ENCODE assay signal across 27 mouse cellular contexts in genomic region chr15:80342394-80342793, GRCm38 (mm10). TPM values are rescaled to one million over a fixed set of nuclear protein-coding genes. Genes with fewer than 3 reads are reported as not detected.
DNase-seq lines count a peak whose midpoint lies in the region; ATAC-seq and TF ChIP-seq lines count a peak whose summit lies in the region.
"Had no signal": no experiment of that assay in that cellular context is flagged by ENCODE, and none has a peak within 500 bp of the region (broad histone marks: within the 10 kb centered on the region; RNA-seq: fewer than 3 reads in every experiment).

No protein-coding gene starts in this region.

- H3K27me3 ChIP-seq in liver, adult 2 months (ENCODE audit: control insufficient read depth, insufficient read depth, low read length), result no peaks in the 10 kb centered on the region
- H3K27me3 ChIP-seq in liver, postnatal 0 days (ENCODE audit: insufficient read depth, low read length), result no peaks in the 10 kb centered on the region
- H3K27me3 ChIP-seq: embryonic facial prominence, embryonic 12.5 days; hindbrain, embryonic 15.5 days; limb, embryonic 13.5 days; midbrain, embryonic 13.5 days; neural tube, embryonic 15.5 days; stomach, embryonic 15.5 days had no signal

- no peak for TF ChIP-seq CTCF in liver, adult 2 months (IDR thresholded peaks at IDR 0.05; ENCODE audit: low read depth, low read length)
- no peak for TF ChIP-seq CTCF in liver, postnatal 0 days (IDR thresholded peaks at IDR 0.05; ENCODE audit: low read depth)

- no peaks in the 10 kb centered on the region for H3K79me2 ChIP-seq in liver, adult 2 months (ENCODE audit: control insufficient read depth, insufficient read depth, low read length)

- peak; percentile 75 for DNase-seq in cerebellum, adult 11-12 months
- DNase-seq in kidney, adult 11 months, result peak; percentile 5
- DNase-seq in kidney, postnatal 4 days, result no peak
- peak; percentile 9 for DNase-seq in liver, adult 2 months (ENCODE audit: extremely low read depth, low read depth, low spot score)
- no peak for DNase-seq in liver, postnatal 0 days
- peak; percentile 10 for DNase-seq in adipocyte (ENCODE audit: low spot score)
- DNase-seq in B cell, adult 2 months, result no peak
- DNase-seq: embryo, embryonic 11 days; gastrocnemius, postnatal 14 days; lung, adult 2 months; right cerebral cortex, postnatal 14 days had no signal

- H3K27ac ChIP-seq in liver, adult 2 months (replicated peaks; ENCODE audit: insufficient read depth, low read depth, low read length), result no peak overlapping the region
- H3K27ac ChIP-seq in liver, postnatal 0 days (ENCODE audit: low read depth), result no peak overlapping the region
- H3K27ac ChIP-seq: embryonic facial prominence, embryonic 12.5 days; hindbrain, embryonic 15.5 days; limb, embryonic 13.5 days; liver, embryonic 12.5 days; macrophage; midbrain, embryonic 13.5 days; neural tube, embryonic 15.5 days; stomach, embryonic 15.5 days had no signal

- TF ChIP-seq EP300 in liver, postnatal 0 days (IDR thresholded peaks at IDR 0.05; ENCODE audit: low read depth), result no peak

- no peaks in the 10 kb centered on the region for H3K36me3 ChIP-seq in liver, adult 2 months (ENCODE audit: control insufficient read depth, insufficient read depth, low read length)
- no peaks in the 10 kb centered on the region for H3K36me3 ChIP-seq in liver, postnatal 0 days (replicated peaks; ENCODE audit: insufficient read depth, low read length)
- H3K36me3 ChIP-seq: embryonic facial prominence, embryonic 12.5 days; G1E; hindbrain, embryonic 10.5 days; hindbrain, embryonic 15.5 days; limb, embryonic 13.5 days; liver, embryonic 12.5 days; midbrain, embryonic 13.5 days; neural tube, embryonic 15.5 days; stomach, embryonic 15.5 days had no signal

- H3K4me2 ChIP-seq in liver, postnatal 0 days (ENCODE audit: low read depth, low read length), result no peak overlapping the region
- H3K4me2 ChIP-seq: embryonic facial prominence, embryonic 12.5 days; hindbrain, embryonic 15.5 days; limb, embryonic 13.5 days; liver, embryonic 12.5 days; midbrain, embryonic 13.5 days; neural tube, embryonic 15.5 days; stomach, embryonic 15.5 days had no signal

- no peak overlapping the region for H3K4me3 ChIP-seq in liver, adult 2 months (ENCODE audit: insufficient read depth, low read depth, low read length)
- no peak overlapping the region for H3K4me3 ChIP-seq in liver, postnatal 0 days (ENCODE audit: low read depth, low read length)
- H3K4me3 ChIP-seq: embryonic facial prominence, embryonic 12.5 days; hindbrain, embryonic 10.5 days; hindbrain, embryonic 15.5 days; limb, embryonic 13.5 days; liver, embryonic 12.5 days; midbrain, embryonic 13.5 days; neural tube, embryonic 15.5 days; stomach, embryonic 15.5 days had no signal

- no peak for ATAC-seq in cerebellum, adult (ENCODE audit: insufficient number of reproducible peaks, low FRiP score, low TSS enrichment)
- ATAC-seq in liver, postnatal 0 days, result no peak
- ATAC-seq: forebrain, embryonic 14.5 days; inflammation-experienced regulatory T-cells, adult 6 months; liver, embryonic 12.5 days; midbrain, embryonic 13.5 days had no signal

- no peak for TF ChIP-seq POLR2A in liver, adult 2 months (IDR thresholded peaks at IDR 0.05; ENCODE audit: extremely low read depth, insufficient read depth, low read length)

- 65% methylated on average over 4 of the region's 4 CpGs for WGBS in liver, adult 2 months
- WGBS in liver, postnatal 0 days (ENCODE audit: insufficient replicate concordance), result 52% methylated on average over 4 of the region's 4 CpGs

- H3K9me3 ChIP-seq in liver, postnatal 0 days (ENCODE audit: low read length), result no peaks in the 10 kb centered on the region
- H3K9me3 ChIP-seq: embryonic facial prominence, embryonic 12.5 days; G1E; hindbrain, embryonic 10.5 days; hindbrain, embryonic 15.5 days; limb, embryonic 13.5 days; liver, embryonic 12.5 days; midbrain, embryonic 13.5 days; neural tube, embryonic 15.5 days; stomach, embryonic 15.5 days had no signal

- no peaks in the 10 kb centered on the region; the same call in 1 of the 2 replicates for H3K4me1 ChIP-seq in liver, adult 2 months (ENCODE audit: control insufficient read depth, insufficient read depth, low read length)
- H3K4me1 ChIP-seq in liver, postnatal 0 days (ENCODE audit: insufficient read depth), result no peaks in the 10 kb centered on the region
- H3K4me1 ChIP-seq: embryonic facial prominence, embryonic 12.5 days; liver, embryonic 12.5 days; stomach, embryonic 15.5 days had no signal

- H3K9ac ChIP-seq in liver, adult 2 months (ENCODE audit: low read depth, low read length), result no peak overlapping the region
- no peak overlapping the region for H3K9ac ChIP-seq in liver, postnatal 0 days (replicated peaks)
- H3K9ac ChIP-seq: embryonic facial prominence, embryonic 12.5 days; hindbrain, embryonic 15.5 days; limb, embryonic 13.5 days; liver, embryonic 12.5 days; midbrain, embryonic 13.5 days; neural tube, embryonic 15.5 days; stomach, embryonic 15.5 days had no signal

RNA-seq across cellular contexts. Expression of gene Cacna1i, which starts 55.4 kb away (rescaled TPM):
- total RNA-seq in liver, adult 2 months (2014; rRNA removed), result under 0.01 and 0.13 TPM in 2 replicates
- 0.02 and 0.09 TPM in 2 replicates for polyA plus RNA-seq in liver, adult 2 months (2012; rRNA removed)
- polyA plus RNA-seq in liver, postnatal 0 days (2015; fragmentation: Nextera tagmentation; extraction: Ambion mirVana), result not detected in 2 replicates
- total RNA-seq: granulocyte monocyte progenitor cell, adult 5-6 weeks; megakaryocyte-erythroid progenitor cell, adult 5-6 weeks had no signal
- polyA plus RNA-seq: G1E; heart, embryonic 14.5 days; macrophage had no signal

Comparison
In these comparisons a context has a peak if more than half of its experiments do, and no peak if none do; other contexts are left out.
1. DNase-seq: peak in cerebellum, adult 11-12 months (single experiment), kidney, adult 11 months (single experiment), liver, adult 2 months (single experiment) and adipocyte (single experiment); none in kidney, postnatal 4 days (0 of 2), liver, postnatal 0 days (single experiment) and B cell, adult 2 months (0 of 2).